19 mouse cellular contexts compared by ENCODE assay signal in the genomic region with DNA sequence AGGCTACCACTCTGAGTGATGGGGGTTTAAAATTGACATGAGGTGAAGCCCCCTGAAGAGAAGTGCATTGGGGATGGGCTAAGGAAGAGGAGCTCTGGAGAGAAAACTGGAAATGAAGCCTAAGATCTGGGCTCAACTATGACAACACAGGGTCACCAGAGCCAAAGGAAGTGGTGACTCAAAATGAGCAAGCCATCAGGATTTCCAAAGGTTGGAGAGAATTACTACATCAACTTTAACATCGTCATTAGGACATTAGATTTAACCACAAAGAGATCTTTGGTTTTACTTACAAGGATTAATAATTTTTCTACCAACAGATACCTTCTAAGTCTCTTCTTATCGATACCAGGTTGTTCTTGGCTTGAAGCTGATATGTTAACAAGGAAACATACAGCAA.
"Had no signal": no experiment of that assay in that cellular context is flagged by ENCODE, and none has a peak within 500 bp of the region (broad histone marks: within the 10 kb centered on the region; RNA-seq: fewer than 3 reads in every experiment).

No protein-coding gene starts in this region.

- DNase-seq: kidney, adult 9 months; kidney, postnatal 25 days; layer of hippocampus, postnatal 36 days; left cerebral cortex, postnatal 4 days; liver, postnatal 0 days; lung, embryonic 14.5 days; lung, postnatal 36 days; right cerebral cortex, postnatal 14 days; right cerebral cortex, postnatal 4 days; thymus, postnatal 25 days had no signal

- H3K27me3 ChIP-seq: limb, embryonic 12.5 days; limb, embryonic 15.5 days; megakaryocyte, embryonic 14.5 days; midbrain, embryonic 13.5 days; stomach, embryonic 15.5 days had no signal

- H3K4me3 ChIP-seq: left cerebral cortex, adult 2 months; limb, embryonic 12.5 days; limb, embryonic 15.5 days; megakaryocyte, embryonic 14.5 days; midbrain, embryonic 10.5 days; midbrain, embryonic 13.5 days; stomach, embryonic 15.5 days had no signal

- H3K36me3 ChIP-seq: limb, embryonic 12.5 days; limb, embryonic 15.5 days; midbrain, embryonic 10.5 days; midbrain, embryonic 13.5 days; stomach, embryonic 15.5 days had no signal

- H3K4me1 ChIP-seq: limb, embryonic 12.5 days; limb, embryonic 15.5 days; megakaryocyte, embryonic 14.5 days; midbrain, embryonic 10.5 days; midbrain, embryonic 13.5 days; stomach, embryonic 15.5 days had no signal

- H3K27ac ChIP-seq: left cerebral cortex, adult 2 months; limb, embryonic 12.5 days; limb, embryonic 15.5 days; liver, embryonic 14.5 days; midbrain, embryonic 10.5 days; midbrain, embryonic 13.5 days; stomach, embryonic 15.5 days had no signal

- H3K4me2 ChIP-seq: limb, embryonic 12.5 days; limb, embryonic 15.5 days; liver, embryonic 11.5 days; lung, embryonic 14.5 days; midbrain, embryonic 13.5 days; stomach, embryonic 15.5 days had no signal
